ENCODE assay signal across 18 mouse cellular contexts in genomic region chr6:94807216-94807615, GRCm38 (mm10).
DNase-seq lines count a peak whose midpoint lies in the region; ATAC-seq and TF ChIP-seq lines count a peak whose summit lies in the region.
"Had no signal": no experiment of that assay in that cellular context is flagged by ENCODE, and none has a peak within 500 bp of the region (broad histone marks: within the 10 kb centered on the region; RNA-seq: fewer than 3 reads in every experiment).

No protein-coding gene starts in this region.

- no peak for TF ChIP-seq POLR2A in lung, adult 2 months (IDR thresholded peaks at IDR 0.05; ENCODE audit: borderline replicate concordance, extremely low read depth, low read depth, low read length)

- DNase-seq in heart, adult 18-20 months, result peak; percentile 18 to 30
- no peak for DNase-seq in embryonic facial prominence, embryonic 11.5 days (ENCODE audit: low spot score)
- peak; percentile 2 to 19 for DNase-seq in heart, postnatal 14 days
- DNase-seq in lung, adult 2 months, result no peak
- no peak for DNase-seq in lung, postnatal 14 days
- DNase-seq: cerebellum, postnatal 10 days; kidney, adult 2 months; liver; lung, adult 18-20 months; midbrain, embryonic 14.5 days; right cerebral cortex, postnatal 4 days; thymus, postnatal 4 days had no signal

- TF ChIP-seq CTCF in lung, adult 2 months (IDR thresholded peaks at IDR 0.05; ENCODE audit: insufficient read depth, low read length), result no peak

- H3K9ac ChIP-seq in heart, embryonic 12.5 days, result no peak overlapping the region
- H3K9ac ChIP-seq in embryonic facial prominence, embryonic 11.5 days (replicated peaks; ENCODE audit: low read length), result no peak overlapping the region
- no peak overlapping the region for H3K9ac ChIP-seq in stomach, embryonic 14.5 days (replicated peaks; ENCODE audit: low read depth, low read length)
- no peak overlapping the region for H3K9ac ChIP-seq in kidney, embryonic 15.5 days
- H3K9ac ChIP-seq: heart, embryonic 13.5 days; hindbrain, embryonic 15.5 days had no signal

- H3K27me3 ChIP-seq in heart, embryonic 12.5 days (replicated peaks), result no peaks in the 10 kb centered on the region
- H3K27me3 ChIP-seq in embryonic facial prominence, embryonic 11.5 days (ENCODE audit: control insufficient read depth, insufficient read depth, low read length), result no peaks in the 10 kb centered on the region
- no peaks in the 10 kb centered on the region for H3K27me3 ChIP-seq in stomach, embryonic 14.5 days (ENCODE audit: control insufficient read depth, insufficient read depth, low read length)
- no peaks in the 10 kb centered on the region for H3K27me3 ChIP-seq in kidney, embryonic 15.5 days
- H3K27me3 ChIP-seq: heart, embryonic 13.5 days; hindbrain, embryonic 15.5 days had no signal

- 70% methylated on average over 6 of the region's 6 CpGs for WGBS in heart, embryonic 12.5 days
- 63% methylated on average over 6 of the region's 6 CpGs for WGBS in embryonic facial prominence, embryonic 11.5 days
- WGBS in stomach, embryonic 14.5 days, result 79% methylated on average over 6 of the region's 6 CpGs
- 82% methylated on average over 6 of the region's 6 CpGs for WGBS in lung, adult 2 months
- WGBS in kidney, embryonic 15.5 days, result 84% methylated on average over 6 of the region's 6 CpGs

- H3K4me1 ChIP-seq in heart, embryonic 12.5 days (replicated peaks), result peaks cover 33% of the 10 kb centered on the region
- H3K4me1 ChIP-seq in embryonic facial prominence, embryonic 11.5 days (ENCODE audit: control insufficient read depth, insufficient read depth, low read length), result no peaks in the 10 kb centered on the region
- peaks cover 23% of the 10 kb centered on the region; the same call in 1 of the 2 replicates for H3K4me1 ChIP-seq in stomach, embryonic 14.5 days (ENCODE audit: control insufficient read depth, insufficient read depth, low read length)
- no peaks in the 10 kb centered on the region for H3K4me1 ChIP-seq in lung, adult 2 months (ENCODE audit: control insufficient read depth, insufficient read depth, low read length)
- H3K4me1 ChIP-seq in kidney, embryonic 15.5 days, result peaks cover 9% of the 10 kb centered on the region; the same call in 1 of the 2 replicates
- H3K4me1 ChIP-seq: hindbrain, embryonic 15.5 days had no signal

- no peak overlapping the region for H3K4me3 ChIP-seq in heart, embryonic 12.5 days
- H3K4me3 ChIP-seq in embryonic facial prominence, embryonic 11.5 days (ENCODE audit: low read depth, low read length), result no peak overlapping the region
- H3K4me3 ChIP-seq in stomach, embryonic 14.5 days (ENCODE audit: low read depth, low read length), result no peak overlapping the region
- H3K4me3 ChIP-seq in lung, adult 2 months (replicated peaks; ENCODE audit: extremely low read depth, low read depth, low read length), result no peak overlapping the region
- H3K4me3 ChIP-seq in kidney, embryonic 15.5 days (replicated peaks), result no peak overlapping the region
- H3K4me3 ChIP-seq: heart, embryonic 13.5 days; hindbrain, embryonic 15.5 days had no signal

- H3K36me3 ChIP-seq in heart, embryonic 12.5 days, result no peaks in the 10 kb centered on the region
- no peaks in the 10 kb centered on the region for H3K36me3 ChIP-seq in embryonic facial prominence, embryonic 11.5 days (replicated peaks; ENCODE audit: control insufficient read depth, insufficient read depth, low read depth, low read length)
- no peaks in the 10 kb centered on the region for H3K36me3 ChIP-seq in stomach, embryonic 14.5 days (ENCODE audit: control insufficient read depth, insufficient read depth, low read length)
- no peaks in the 10 kb centered on the region for H3K36me3 ChIP-seq in kidney, embryonic 15.5 days
- H3K36me3 ChIP-seq: heart, embryonic 13.5 days; hindbrain, embryonic 15.5 days had no signal

- ATAC-seq in heart, embryonic 12.5 days (ENCODE audit: insufficient number of reproducible peaks, low FRiP score), result no peak
- no peak for ATAC-seq in embryonic facial prominence, embryonic 11.5 days (replicated peaks; ENCODE audit: insufficient number of reproducible peaks, low FRiP score, low TSS enrichment, low read depth)
- ATAC-seq in stomach, embryonic 14.5 days (ENCODE audit: insufficient number of reproducible peaks, insufficient read depth, low FRiP score, low read depth), result no peak
- no peak for ATAC-seq in kidney, embryonic 15.5 days (replicated peaks; ENCODE audit: low FRiP score)
- ATAC-seq: forebrain, embryonic 14.5 days had no signal

- no peak overlapping the region for H3K27ac ChIP-seq in heart, embryonic 12.5 days (ENCODE audit: poor library complexity, severe bottlenecking)
- H3K27ac ChIP-seq in embryonic facial prominence, embryonic 11.5 days (replicated peaks; ENCODE audit: low read depth, low read length), result peak overlapping the region; percentile 53; the same call in 1 of the 2 replicates
- H3K27ac ChIP-seq in stomach, embryonic 14.5 days (ENCODE audit: low read length), result 0 out of 2 replicates have a peak overlapping the region, but pooled peaks have one; percentile 15
- no peak overlapping the region for H3K27ac ChIP-seq in kidney, embryonic 15.5 days
- H3K27ac ChIP-seq: heart, embryonic 13.5 days; hindbrain, embryonic 15.5 days had no signal

- intact Hi-C loops in heart, postnatal 14 days (cut with DNase I), result no loop called here

- H3K9me3 ChIP-seq in heart, embryonic 12.5 days (replicated peaks), result no peaks in the 10 kb centered on the region
- H3K9me3 ChIP-seq in embryonic facial prominence, embryonic 11.5 days (replicated peaks; ENCODE audit: control insufficient read depth, low read length), result no peaks in the 10 kb centered on the region
- no peaks in the 10 kb centered on the region for H3K9me3 ChIP-seq in stomach, embryonic 14.5 days (ENCODE audit: control insufficient read depth, low read depth, low read length)
- H3K9me3 ChIP-seq in kidney, embryonic 15.5 days (replicated peaks), result no peaks in the 10 kb centered on the region
- H3K9me3 ChIP-seq: heart, embryonic 13.5 days; hindbrain, embryonic 15.5 days had no signal

- H3K4me2 ChIP-seq in heart, embryonic 12.5 days, result no peak overlapping the region
- H3K4me2 ChIP-seq in embryonic facial prominence, embryonic 11.5 days (ENCODE audit: low read depth, low read length), result no peak overlapping the region
- no peak overlapping the region for H3K4me2 ChIP-seq in stomach, embryonic 14.5 days (replicated peaks; ENCODE audit: low read depth, low read length)
- no peak overlapping the region for H3K4me2 ChIP-seq in kidney, embryonic 15.5 days
- H3K4me2 ChIP-seq: heart, embryonic 13.5 days; hindbrain, embryonic 15.5 days had no signal

Comparison
In these comparisons a context has a peak if more than half of its experiments do, and no peak if none do; other contexts are left out.
1. DNase-seq: peak in heart, adult 18-20 months (2 of 2) and heart, postnatal 14 days (2 of 2); none in embryonic facial prominence, embryonic 11.5 days (single experiment), lung, adult 2 months (single experiment) and lung, postnatal 14 days (single experiment).
2. H3K27ac ChIP-seq: peak in embryonic facial prominence, embryonic 11.5 days (single experiment) and stomach, embryonic 14.5 days (single experiment); none in heart, embryonic 12.5 days (single experiment) and kidney, embryonic 15.5 days (single experiment).